Mouse (Mus musculus): ENCODE data around the gene Glb1l. TPM values are rescaled to one million over a fixed set of nuclear protein-coding genes. Genes with fewer than 3 reads are reported as not detected.

The Glb1l gene
- polyA plus RNA-seq, 1 experiment = 2.0 TPM

DNA sequence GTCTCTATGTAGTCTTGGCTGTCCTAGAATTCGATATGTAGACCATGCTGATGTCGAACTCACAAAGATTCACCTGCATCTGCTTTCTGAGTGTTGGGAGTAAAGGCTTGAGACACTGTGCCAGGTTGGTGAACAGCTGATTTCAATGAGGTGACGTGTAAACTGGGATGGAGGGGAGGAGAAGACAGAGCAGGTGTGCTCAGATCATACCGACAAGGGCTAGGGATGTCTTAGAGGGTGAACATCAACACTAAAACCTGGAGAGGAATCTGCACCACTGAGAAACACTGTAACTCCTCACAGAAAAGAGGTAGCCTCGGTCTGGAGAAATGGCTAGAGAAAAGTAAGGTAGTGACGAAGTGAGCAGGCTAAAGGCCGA lies 42.5 kb downstream of the Glb1l start:
- peak overlapping the region; percentile 90 for H3K4me2 ChIP-seq (ENCODE audit: low read depth)
- H3ac ChIP-seq (ENCODE audit: control insufficient read depth, insufficient read length) = peak overlapping the region; percentile 26
- no peak for TF ChIP-seq E2F4 (IDR thresholded peaks at IDR 0.05; ENCODE audit: insufficient read depth)
- no peak for TF ChIP-seq MYOG (IDR thresholded peaks at IDR 0.05; ENCODE audit: control insufficient read depth in 1 of 3, insufficient read depth in 1 of 3, insufficient read length in 2 of 3, low read depth in 2 of 3)
- no peak for TF ChIP-seq MAX (IDR thresholded peaks at IDR 0.05; ENCODE audit: low read depth)
- TF ChIP-seq REST (IDR thresholded peaks at IDR 0.05; ENCODE audit: insufficient read depth, insufficient read length) = no peak
- no peak for TF ChIP-seq POLR2A (IDR thresholded peaks at IDR 0.05; ENCODE audit: insufficient read length, low read depth)
- TF ChIP-seq TCF3 (IDR thresholded peaks at IDR 0.05; ENCODE audit: insufficient read length, low read depth) = no peak
- no peak for TF ChIP-seq MYOD1 (IDR thresholded peaks at IDR 0.05; ENCODE audit: control insufficient read depth in 1 of 3, insufficient read length in 2 of 3, low read depth in 2 of 3)
- TF ChIP-seq SRF (IDR thresholded peaks at IDR 0.05; ENCODE audit: control insufficient read depth, insufficient read length, low read depth) = no peak
- TF ChIP-seq USF1 (IDR thresholded peaks at IDR 0.05; ENCODE audit: low read depth) = no peak
- no peak for TF ChIP-seq CEBPB (IDR thresholded peaks at IDR 0.05; ENCODE audit: insufficient read depth, poor library complexity, severe bottlenecking)
- H3K27me3 ChIP-seq (ENCODE audit: control insufficient read depth, insufficient read depth, insufficient read length) = no peaks in the 10 kb centered on the region
- H3K4me3 ChIP-seq = peak overlapping the region; percentile 37
- H3K36me3 ChIP-seq (ENCODE audit: control insufficient read depth, insufficient read depth) = peaks cover 7% of the 10 kb centered on the region
- H3K79me2 ChIP-seq (ENCODE audit: control insufficient read depth, insufficient read depth) = no peaks in the 10 kb centered on the region

GRCm38 (mm10) chr1:75160256-75160617 lies 50.4 kb downstream of the Glb1l start:
- no peaks in the 10 kb centered on the region for H3K36me3 ChIP-seq (ENCODE audit: control insufficient read depth, insufficient read depth)
- TF ChIP-seq POLR2A (IDR thresholded peaks at IDR 0.05; ENCODE audit: insufficient read length, low read depth) (no peak), TCF3 (IDR thresholded peaks at IDR 0.05; ENCODE audit: insufficient read length, low read depth) (no peak), USF1 (IDR thresholded peaks at IDR 0.05; ENCODE audit: low read depth) (no peak), E2F4 (IDR thresholded peaks at IDR 0.05; ENCODE audit: insufficient read depth) (no peak), CEBPB (IDR thresholded peaks at IDR 0.05; ENCODE audit: insufficient read depth, poor library complexity, severe bottlenecking) (no peak), POLR2AphosphoS2 (IDR thresholded peaks at IDR 0.05; ENCODE audit: insufficient read length, low read depth) (no peak), SRF (IDR thresholded peaks at IDR 0.05; ENCODE audit: control insufficient read depth, insufficient read length, low read depth) (no peak), TCF12 (IDR thresholded peaks at IDR 0.05; ENCODE audit: insufficient read depth, poor library complexity, severe bottlenecking) (no peak)
- no peak overlapping the region for H3K4me3 ChIP-seq
- no peaks in the 10 kb centered on the region for H3K79me2 ChIP-seq (ENCODE audit: control insufficient read depth, insufficient read depth)
- H3ac ChIP-seq (ENCODE audit: control insufficient read depth, insufficient read length) = no peak overlapping the region
- H3K4me2 ChIP-seq (ENCODE audit: low read depth) = no peak overlapping the region
- H3K27me3 ChIP-seq (ENCODE audit: control insufficient read depth, insufficient read depth, insufficient read length) = no peaks in the 10 kb centered on the region

DNA sequence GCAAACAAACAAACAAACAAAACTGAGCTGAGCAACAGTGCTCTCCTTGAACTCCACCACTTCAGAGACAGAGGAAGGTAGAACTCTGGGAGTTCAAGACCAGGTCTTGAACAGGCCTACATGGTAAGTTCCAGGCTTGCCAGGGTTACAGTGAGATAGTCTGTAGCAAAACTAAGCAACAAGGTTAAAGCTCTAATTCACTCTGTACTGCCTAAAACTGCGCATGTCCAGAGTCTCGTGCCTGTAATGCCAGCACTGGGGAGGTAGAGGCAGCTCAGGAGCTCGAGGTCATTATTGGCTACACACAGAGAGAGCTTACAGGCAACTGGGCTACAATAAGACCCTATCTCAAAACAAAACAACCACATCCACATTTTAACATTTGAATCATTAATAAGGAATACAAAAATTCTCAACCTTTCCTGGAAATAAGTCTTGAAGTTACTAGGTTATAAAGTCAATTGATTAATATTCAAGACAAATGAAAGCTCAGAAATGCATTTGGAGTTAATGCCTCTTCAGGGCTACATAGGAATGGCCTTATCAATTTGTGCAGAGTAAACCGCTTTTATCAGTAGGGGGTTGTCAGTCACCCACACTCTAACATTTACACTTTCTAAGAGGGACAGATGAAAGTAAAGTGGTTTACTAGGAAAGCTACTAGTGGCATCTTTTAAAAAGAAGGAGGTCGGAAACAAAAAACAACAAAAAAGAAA lies 50.9 kb downstream of the Glb1l start:
- Histone ChIP-seq H3K79me2 (ENCODE audit: control insufficient read depth, insufficient read depth) (no peaks in the 10 kb centered on the region), H3K4me2 (ENCODE audit: low read depth) (no peak overlapping the region), H3ac (ENCODE audit: control insufficient read depth, insufficient read length) (no peak overlapping the region), H3K36me3 (ENCODE audit: control insufficient read depth, insufficient read depth) (no peaks in the 10 kb centered on the region), H3K27me3 (ENCODE audit: control insufficient read depth, insufficient read depth, insufficient read length) (no peaks in the 10 kb centered on the region), H3K4me3 (no peak overlapping the region)
- TF ChIP-seq REST (IDR thresholded peaks at IDR 0.05; ENCODE audit: insufficient read depth, insufficient read length) = no peak
- TF ChIP-seq USF1 (IDR thresholded peaks at IDR 0.05; ENCODE audit: low read depth) = no peak
- TF ChIP-seq MYOG (IDR thresholded peaks at IDR 0.05; ENCODE audit: control insufficient read depth in 1 of 3, insufficient read depth in 1 of 3, insufficient read length in 2 of 3, low read depth in 2 of 3) = no peak
- no peak for TF ChIP-seq MAX (IDR thresholded peaks at IDR 0.05; ENCODE audit: low read depth)
- no peak for TF ChIP-seq CEBPB (IDR thresholded peaks at IDR 0.05; ENCODE audit: insufficient read depth, poor library complexity, severe bottlenecking)
- TF ChIP-seq SRF (IDR thresholded peaks at IDR 0.05; ENCODE audit: control insufficient read depth, insufficient read length, low read depth) = no peak
- no peak for TF ChIP-seq TCF3 (IDR thresholded peaks at IDR 0.05; ENCODE audit: insufficient read length, low read depth)
- TF ChIP-seq E2F4 (IDR thresholded peaks at IDR 0.05; ENCODE audit: insufficient read depth) = no peak

DNA sequence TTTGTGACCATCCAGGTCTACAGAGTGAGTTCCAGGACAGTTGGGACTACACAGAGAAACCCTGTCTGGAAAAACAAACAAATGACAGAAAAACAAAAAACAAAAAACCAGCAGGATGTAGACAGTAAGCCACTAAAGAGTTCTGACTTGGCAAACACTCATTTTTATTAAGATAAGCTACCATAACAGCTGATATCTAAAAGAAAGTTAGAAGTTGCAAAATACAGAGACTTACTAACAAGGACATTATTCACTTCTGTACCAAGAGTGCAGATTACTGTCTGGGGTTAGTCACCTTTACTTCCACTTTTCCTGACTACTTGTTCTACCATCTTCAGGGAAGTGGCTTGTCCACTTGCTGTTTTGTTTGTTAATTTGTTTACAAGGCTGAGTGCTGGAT lies 51.6 kb downstream of the Glb1l start:
- Histone ChIP-seq H3K36me3 (ENCODE audit: control insufficient read depth, insufficient read depth) (no peaks in the 10 kb centered on the region), H3K79me2 (ENCODE audit: control insufficient read depth, insufficient read depth) (no peaks in the 10 kb centered on the region), H3K4me2 (ENCODE audit: low read depth) (no peak overlapping the region), H3K27me3 (ENCODE audit: control insufficient read depth, insufficient read depth, insufficient read length) (no peaks in the 10 kb centered on the region), H3K4me3 (no peak overlapping the region), H3ac (ENCODE audit: control insufficient read depth, insufficient read length) (no peak overlapping the region)
- TF ChIP-seq POLR2AphosphoS2 (IDR thresholded peaks at IDR 0.05; ENCODE audit: insufficient read length, low read depth) (no peak), E2F4 (IDR thresholded peaks at IDR 0.05; ENCODE audit: insufficient read depth) (no peak), REST (IDR thresholded peaks at IDR 0.05; ENCODE audit: insufficient read depth, insufficient read length) (no peak), SRF (IDR thresholded peaks at IDR 0.05; ENCODE audit: control insufficient read depth, insufficient read length, low read depth) (no peak), MYOD1 (IDR thresholded peaks at IDR 0.05; ENCODE audit: control insufficient read depth in 1 of 3, insufficient read length in 2 of 3, low read depth in 2 of 3) (no peak), MAX (IDR thresholded peaks at IDR 0.05; ENCODE audit: low read depth) (no peak), POLR2A (IDR thresholded peaks at IDR 0.05; ENCODE audit: insufficient read length, low read depth) (no peak), TCF12 (IDR thresholded peaks at IDR 0.05; ENCODE audit: insufficient read depth, poor library complexity, severe bottlenecking) (no peak), TCF3 (IDR thresholded peaks at IDR 0.05; ENCODE audit: insufficient read length, low read depth) (no peak), CEBPB (IDR thresholded peaks at IDR 0.05; ENCODE audit: insufficient read depth, poor library complexity, severe bottlenecking) (no peak), MYOG (IDR thresholded peaks at IDR 0.05; ENCODE audit: control insufficient read depth in 1 of 3, insufficient read depth in 1 of 3, insufficient read length in 2 of 3, low read depth in 2 of 3) (no peak), USF1 (IDR thresholded peaks at IDR 0.05; ENCODE audit: low read depth) (no peak)

GRCm38 (mm10) chr1:75155837-75156236 lies 54.8 kb downstream of the Glb1l start:
- no peak overlapping the region for H3K4me3 ChIP-seq
- no peak overlapping the region for H3K4me2 ChIP-seq (ENCODE audit: low read depth)
- H3ac ChIP-seq (ENCODE audit: control insufficient read depth, insufficient read length) = no peak overlapping the region
- H3K27me3 ChIP-seq (ENCODE audit: control insufficient read depth, insufficient read depth, insufficient read length) = no peaks in the 10 kb centered on the region
- no peaks in the 10 kb centered on the region for H3K79me2 ChIP-seq (ENCODE audit: control insufficient read depth, insufficient read depth)
- TF ChIP-seq TCF3 (IDR thresholded peaks at IDR 0.05; ENCODE audit: insufficient read length, low read depth) = no peak
- no peak for TF ChIP-seq POLR2AphosphoS2 (IDR thresholded peaks at IDR 0.05; ENCODE audit: insufficient read length, low read depth)
- TF ChIP-seq SRF (IDR thresholded peaks at IDR 0.05; ENCODE audit: control insufficient read depth, insufficient read length, low read depth) = no peak
- TF ChIP-seq MYOG (IDR thresholded peaks at IDR 0.05; ENCODE audit: control insufficient read depth in 1 of 3, insufficient read depth in 1 of 3, insufficient read length in 2 of 3, low read depth in 2 of 3) = no peak
- no peak for TF ChIP-seq USF1 (IDR thresholded peaks at IDR 0.05; ENCODE audit: low read depth)
- no peak for TF ChIP-seq MYOD1 (IDR thresholded peaks at IDR 0.05; ENCODE audit: control insufficient read depth in 1 of 3, insufficient read length in 2 of 3, low read depth in 2 of 3)
- no peak for TF ChIP-seq CEBPB (IDR thresholded peaks at IDR 0.05; ENCODE audit: insufficient read depth, poor library complexity, severe bottlenecking)
- TF ChIP-seq MAX (IDR thresholded peaks at IDR 0.05; ENCODE audit: low read depth) = no peak
- H3K36me3 ChIP-seq (ENCODE audit: control insufficient read depth, insufficient read depth) = no peaks in the 10 kb centered on the region
